Mouse (Mus musculus) midbrain, embryonic 15.5 days (tissue): Measurements from ENCODE around the gene Polr3g. TPM values are rescaled to one million over a fixed set of nuclear protein-coding genes. Genes with fewer than 3 reads are reported as not detected.
"Not testable (repeated sequence)": the region's sequence is repeated elsewhere in the genome, so short reads cannot be mapped to it uniquely, and the experiment has no call there.

Source experiments
- ATAC-seq: fragments of 200-750 bp; cut with Nextera tagmentation; replicated peaks from 2 replicates; pipeline ENCODE4 v1.8.0; 2017; ENCODE audit warnings: moderate TSS enrichment
- H3K27ac ChIP-seq: fragments of 300-500 bp; sonication (generic); 2 replicates; pipeline ENCODE4 v1.5.1; 2015; ENCODE audit warnings: mild to moderate bottlenecking, inconsistent platforms
- H3K27me3 ChIP-seq: fragments of 300-500 bp; sonication (generic); replicated peaks from 2 replicates; pipeline ENCODE4 v1.6.1; 2015; ENCODE audit warnings: inconsistent platforms
- H3K36me3 ChIP-seq: fragments of 300-500 bp; sonication (generic); replicated peaks from 2 replicates; pipeline ENCODE4 v1.6.1; 2015; ENCODE audit warnings: inconsistent platforms
- H3K4me1 ChIP-seq: fragments of 300-500 bp; sonication (generic); 2 replicates; pipeline ENCODE4 v1.6.1; 2015; ENCODE audit warnings: inconsistent platforms
- H3K4me2 ChIP-seq: fragments of 300-500 bp; sonication (generic); 2 replicates; pipeline ENCODE4 v1.6.1; 2015; ENCODE audit warnings: inconsistent platforms, mild to moderate bottlenecking, moderate library complexity
- H3K4me3 ChIP-seq: fragments of 300-500 bp; sonication (generic); 2 replicates; pipeline ENCODE4 v1.5.1; 2015; ENCODE audit warnings: mild to moderate bottlenecking, inconsistent platforms
- H3K9ac ChIP-seq: fragments of 300-500 bp; sonication (generic); 2 replicates; pipeline ENCODE4 v1.6.1; 2015; ENCODE audit warnings: mild to moderate bottlenecking, inconsistent platforms
- H3K9me3 ChIP-seq: fragments of 300-500 bp; sonication (generic); 2 replicates; pipeline ENCODE4 v1.6.1; 2016; ENCODE audit warnings: inconsistent platforms
- whole genome bisulfite sequencing: fragments of 180-500 bp; shearing (Covaris S2); methylation state at CpG from one replicate; pipeline ENCODE4 v1.1.7; 2015; ENCODE audit warnings: mixed read lengths; 5-methylcytosine and 5-hydroxymethylcytosine counted together
- polyA plus RNA-seq: library from polyadenylated mRNA; unstranded; fragments of >200 nt; fragmentation: Nextera tagmentation; extraction: Ambion mirVana; gene quantifications from 2 replicates; pipeline ENCODE4 v1.2.1, GENCODE M21; 2015

Gene Polr3g
- polyA plus RNA-seq, result 4.9 and 5.0 TPM in 2 replicates

DNA sequence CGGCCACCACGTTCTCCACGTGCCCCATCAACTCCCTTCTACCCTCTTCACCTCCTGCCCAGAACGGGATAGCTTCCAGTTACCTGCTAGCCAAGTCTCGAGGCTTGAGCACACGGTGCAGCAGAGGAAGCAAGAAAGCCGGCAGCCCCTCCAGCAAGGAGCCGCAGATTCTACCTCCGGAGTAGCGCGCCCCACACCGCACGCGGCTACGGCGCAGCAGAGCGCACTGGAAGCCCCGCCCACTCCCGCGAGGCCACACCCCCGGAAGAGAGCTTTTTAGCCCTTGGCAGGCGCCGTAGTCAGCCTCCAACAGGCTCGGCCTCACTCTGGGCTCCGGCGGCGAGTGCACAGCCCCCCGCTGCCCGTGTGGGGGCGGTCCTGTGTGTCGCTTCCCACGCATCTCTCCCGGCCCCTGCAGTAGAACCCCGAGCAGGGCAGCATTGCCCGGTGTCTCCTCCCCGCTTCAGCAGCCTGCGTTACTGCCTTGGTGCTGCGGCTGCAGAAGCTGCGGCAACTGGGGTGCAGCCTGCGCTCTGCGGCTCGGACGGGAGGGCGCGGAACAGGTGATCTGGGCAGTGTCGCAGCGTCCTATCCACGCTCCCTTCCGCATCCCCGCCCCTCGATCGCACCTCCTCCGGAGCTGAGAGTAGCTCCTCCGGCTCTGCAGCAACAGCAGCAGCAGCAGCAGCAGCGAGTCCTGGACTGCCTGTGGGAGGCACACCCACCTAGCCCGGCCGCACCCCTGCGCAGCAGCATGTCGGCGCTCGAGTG, at the start of gene Polr3g, which contains the start of gene Mblac2:
Gene Polr3g (minus strand): TSS at position 239 of the 771 bp plus-strand sequence.
Gene Mblac2 (plus strand): TSS at position 567 of the 771 bp plus-strand sequence.
- peak within 1 kb of the TSS; percentile 70 for H3K9ac ChIP-seq
- H3K9me3 ChIP-seq, result no peaks in the 10 kb centered on the region
- WGBS, result under 1% methylated on average over 60 of the region's 61 CpGs
- peak; percentile 97 for ATAC-seq
- peak within 1 kb of the TSS; percentile 90 for H3K27ac ChIP-seq
- H3K4me3 ChIP-seq, result peak within 1 kb of the TSS; percentile 74
- H3K36me3 ChIP-seq, result no peaks in the 10 kb centered on the region
- peak within 1 kb of the TSS; percentile 86 for H3K4me2 ChIP-seq
- peaks cover 22% of the 10 kb centered on the region for H3K4me1 ChIP-seq
- H3K27me3 ChIP-seq, result no peaks in the 10 kb centered on the region

DNA sequence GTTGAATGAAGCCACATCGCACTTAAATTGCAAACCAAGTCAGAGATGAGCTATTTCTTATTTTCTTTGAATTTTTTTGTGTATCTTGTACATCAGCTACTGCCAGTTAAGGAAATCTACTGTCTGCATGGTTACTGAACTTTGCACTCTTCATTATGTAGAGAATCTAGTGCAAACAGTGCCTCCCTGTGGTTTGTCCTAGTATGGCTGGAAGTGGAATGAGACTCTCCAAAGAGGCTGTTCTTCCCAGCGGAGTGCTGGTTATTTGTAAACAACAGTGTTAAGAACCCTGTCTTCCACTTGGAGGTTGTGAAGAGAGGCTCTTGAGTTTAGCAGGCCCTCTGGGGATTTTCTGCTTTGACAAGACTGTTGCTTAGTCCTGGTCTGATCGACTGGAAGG, 49.6 kb upstream of the Polr3g start:
- H3K9ac ChIP-seq, result no peak overlapping the region
- WGBS, result 39% methylated on average over 3 of the region's 3 CpGs
- H3K4me2 ChIP-seq, result no peak overlapping the region
- H3K27me3 ChIP-seq, result no peaks in the 10 kb centered on the region
- no peaks in the 10 kb centered on the region for H3K4me1 ChIP-seq
- H3K4me3 ChIP-seq, result no peak overlapping the region
- no peaks in the 10 kb centered on the region for H3K36me3 ChIP-seq
- no peak overlapping the region for H3K27ac ChIP-seq
- ATAC-seq, result no peak
- no peaks in the 10 kb centered on the region for H3K9me3 ChIP-seq

- Histone ChIP-seq H3K9me3 (no peaks in the 10 kb centered on the region), H3K9ac (no peak overlapping the region), H3K36me3 (no peaks in the 10 kb centered on the region), H3K4me3 (no peak overlapping the region), H3K4me2 (no peak overlapping the region), H3K27ac (no peak overlapping the region), H3K27me3 (no peaks in the 10 kb centered on the region), H3K4me1 (no peaks in the 10 kb centered on the region)
- ATAC-seq, result no peak
- 87% methylated on average over 5 of the region's 5 CpGs for WGBS
Observed at GRCm38 (mm10) chr13:81757058-81757660, 46.3 kb upstream of the Polr3g start.

DNA sequence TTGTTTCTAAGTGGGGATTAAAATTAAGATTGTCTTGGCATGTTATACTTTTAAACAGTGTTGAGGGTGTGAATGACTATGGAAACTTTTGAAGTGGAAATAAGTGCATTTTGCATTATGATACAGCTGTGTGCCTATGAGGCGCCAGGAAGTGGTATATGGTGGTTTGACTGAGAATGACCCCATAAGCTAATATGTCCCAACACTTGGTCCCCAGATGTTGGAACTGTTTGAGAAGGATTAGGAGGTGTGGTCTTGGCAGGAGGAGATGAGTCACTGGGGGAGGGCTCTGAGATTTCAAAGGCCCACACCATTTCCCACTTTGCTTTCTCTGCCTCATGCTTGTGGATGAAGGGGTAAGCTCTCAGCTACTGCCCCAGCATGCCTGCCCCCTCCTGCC, 44.5 kb upstream of the Polr3g start:
- H3K4me2 ChIP-seq, result no peak overlapping the region
- no peak overlapping the region for H3K9ac ChIP-seq
- no peak for ATAC-seq
- H3K4me3 ChIP-seq, result no peak overlapping the region
- H3K9me3 ChIP-seq, result no peaks in the 10 kb centered on the region
- no peaks in the 10 kb centered on the region for H3K27me3 ChIP-seq
- 94% methylated on average over 1 of the region's 1 CpGs for WGBS
- no peaks in the 10 kb centered on the region for H3K36me3 ChIP-seq
- no peak overlapping the region for H3K27ac ChIP-seq
- no peaks in the 10 kb centered on the region for H3K4me1 ChIP-seq

DNA sequence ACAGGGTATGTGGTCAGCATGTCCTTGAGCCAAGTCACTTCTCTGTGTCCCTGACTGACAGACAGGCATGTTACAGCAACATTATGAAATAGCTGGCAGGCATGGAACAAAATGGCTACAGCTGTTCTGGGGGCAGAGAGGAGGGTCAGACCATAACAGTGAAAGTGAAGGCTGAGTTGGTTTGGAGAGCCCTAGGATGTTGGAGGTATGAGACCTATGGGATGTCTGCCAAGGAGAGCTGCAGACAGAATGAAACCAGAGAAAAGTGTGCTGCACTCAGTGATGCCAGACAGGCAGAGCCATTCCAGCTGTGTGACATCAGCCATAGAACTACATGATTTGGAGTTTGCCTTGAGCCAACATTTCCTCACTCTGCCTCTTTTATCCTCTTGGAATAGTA, 44.1 kb upstream of the Polr3g start:
- Histone ChIP-seq H3K4me3 (no peak overlapping the region), H3K27ac (no peak overlapping the region), H3K4me2 (no peak overlapping the region), H3K9ac (no peak overlapping the region), H3K27me3 (no peaks in the 10 kb centered on the region), H3K9me3 (no peaks in the 10 kb centered on the region), H3K4me1 (no peaks in the 10 kb centered on the region), H3K36me3 (no peaks in the 10 kb centered on the region)
- no peak for ATAC-seq

DNA sequence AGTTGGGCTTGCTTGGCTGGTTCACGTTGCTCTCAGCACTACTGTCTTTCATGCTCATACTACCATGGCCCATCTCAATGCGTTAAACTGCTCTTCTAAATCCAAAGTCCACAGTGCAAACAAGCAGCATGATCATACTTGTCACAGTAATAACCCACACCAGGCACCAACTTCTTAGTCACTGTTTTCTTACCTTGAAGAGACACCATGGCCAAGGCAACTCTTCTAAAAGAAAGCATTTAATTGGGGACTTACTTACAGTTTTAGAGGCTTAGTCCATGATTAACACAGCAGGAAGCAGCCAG, 33.2 kb upstream of the Polr3g start:
- no peaks in the 10 kb centered on the region for H3K4me1 ChIP-seq
- no peak for ATAC-seq
- H3K4me2 ChIP-seq, result no peak overlapping the region
- no peak overlapping the region for H3K9ac ChIP-seq
- H3K4me3 ChIP-seq, result no peak overlapping the region
- H3K27me3 ChIP-seq, result no peaks in the 10 kb centered on the region
- H3K9me3 ChIP-seq, result no peaks in the 10 kb centered on the region
- no peaks in the 10 kb centered on the region for H3K36me3 ChIP-seq
- H3K27ac ChIP-seq, result no peak overlapping the region
- whole genome bisulfite sequencing, result 37% methylated on average over 2 of the region's 2 CpGs

- H3K9ac ChIP-seq, result no peak overlapping the region
- H3K4me2 ChIP-seq, result no peak overlapping the region
- H3K9me3 ChIP-seq, result no peaks in the 10 kb centered on the region
- H3K4me1 ChIP-seq, result no peaks in the 10 kb centered on the region
- no peak for ATAC-seq
- WGBS, result 49% methylated on average over 10 of the region's 10 CpGs
- H3K36me3 ChIP-seq, result no peaks in the 10 kb centered on the region
- no peak overlapping the region for H3K27ac ChIP-seq
- H3K27me3 ChIP-seq, result no peaks in the 10 kb centered on the region
- H3K4me3 ChIP-seq, result no peak overlapping the region
Observed at GRCm38 (mm10) chr13:81743391-81744091, 32.7 kb upstream of the Polr3g start.

DNA sequence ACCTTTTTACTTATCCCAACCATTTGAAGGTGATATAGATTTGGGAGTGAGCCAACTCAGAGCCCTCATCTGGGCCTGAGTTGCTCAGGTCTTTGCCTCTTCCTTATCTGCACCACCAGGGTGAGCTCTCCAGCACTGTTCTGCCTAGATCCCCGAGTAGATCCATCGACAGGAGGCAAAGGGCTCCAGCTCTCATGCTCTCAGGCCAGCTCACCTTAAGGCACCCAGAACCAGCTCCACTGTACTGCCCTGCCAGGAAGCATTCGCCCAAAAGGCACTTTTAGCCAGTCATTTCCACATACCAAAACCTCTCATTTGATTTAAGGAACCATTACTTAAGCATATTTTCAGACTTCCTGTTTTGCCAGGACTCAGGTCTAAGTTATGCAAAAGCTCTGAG, 30.1 kb upstream of the Polr3g start:
- no peak overlapping the region for H3K4me3 ChIP-seq
- H3K4me1 ChIP-seq, result no peaks in the 10 kb centered on the region
- no peak overlapping the region for H3K4me2 ChIP-seq
- H3K27me3 ChIP-seq, result no peaks in the 10 kb centered on the region
- no peaks in the 10 kb centered on the region for H3K9me3 ChIP-seq
- no peak overlapping the region for H3K9ac ChIP-seq
- 57% methylated on average over 3 of the region's 3 CpGs for WGBS
- no peak for ATAC-seq
- no peak overlapping the region for H3K27ac ChIP-seq
- no peaks in the 10 kb centered on the region for H3K36me3 ChIP-seq

GRCm38 (mm10) chr13:81736606-81737005, 25.8 kb upstream of the Polr3g start:
- 86% methylated on average over 5 of the region's 5 CpGs for WGBS
- H3K9me3 ChIP-seq, result no peaks in the 10 kb centered on the region
- ATAC-seq, result no peak
- H3K4me2 ChIP-seq, result no peak overlapping the region
- H3K4me3 ChIP-seq, result no peak overlapping the region
- no peaks in the 10 kb centered on the region for H3K36me3 ChIP-seq
- H3K9ac ChIP-seq, result no peak overlapping the region
- H3K27ac ChIP-seq, result no peak overlapping the region
- H3K4me1 ChIP-seq, result no peaks in the 10 kb centered on the region
- no peaks in the 10 kb centered on the region for H3K27me3 ChIP-seq

GRCm38 (mm10) chr13:81730362-81730761, 19.5 kb upstream of the Polr3g start:
- WGBS, result 88% methylated on average over 1 of the region's 1 CpGs
- ATAC-seq, result no peak
- no peaks in the 10 kb centered on the region for H3K9me3 ChIP-seq

GRCm38 (mm10) chr13:81729102-81729501, 18.3 kb upstream of the Polr3g start:
- Histone ChIP-seq H3K4me2 (no peak overlapping the region), H3K4me3 (no peak overlapping the region), H3K9me3 (no peaks in the 10 kb centered on the region), H3K36me3 (no peaks in the 10 kb centered on the region), H3K27ac (no peak overlapping the region), H3K4me1 (no peaks in the 10 kb centered on the region), H3K27me3 (no peaks in the 10 kb centered on the region), H3K9ac (no peak overlapping the region)
- 72% methylated on average over 4 of the region's 4 CpGs for WGBS
- no peak for ATAC-seq

More at GRCm38 (mm10) chr13:81730362-81730761, 19.5 kb upstream of the Polr3g start:
- H3K4me3 ChIP-seq, result no peak overlapping the region
- H3K4me2 ChIP-seq, result no peak overlapping the region
- no peak overlapping the region for H3K9ac ChIP-seq
- no peak overlapping the region for H3K27ac ChIP-seq
- H3K27me3 ChIP-seq, result no peaks in the 10 kb centered on the region
- no peaks in the 10 kb centered on the region for H3K36me3 ChIP-seq
- no peaks in the 10 kb centered on the region for H3K4me1 ChIP-seq

DNA sequence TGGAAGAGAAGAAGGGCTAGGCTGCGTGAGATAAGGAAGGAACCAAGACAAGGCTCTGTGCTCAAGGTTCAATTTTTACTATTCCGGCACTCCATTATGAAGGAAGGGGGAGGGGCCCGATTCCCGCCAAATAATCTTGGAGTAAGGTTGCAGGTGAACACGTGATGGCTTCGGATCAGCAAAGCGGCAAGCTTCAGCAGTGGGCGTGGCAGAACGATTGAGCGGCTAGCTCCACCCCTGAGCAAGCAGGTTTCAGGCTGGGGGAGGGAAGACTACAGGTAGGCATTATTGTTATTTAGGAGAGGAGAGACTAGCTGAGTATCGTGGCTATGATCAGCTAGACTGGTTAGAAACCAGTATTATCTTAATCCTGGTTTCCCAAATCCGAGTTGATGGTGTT, 17.3 kb upstream of the Polr3g start:
- H3K4me3 ChIP-seq, H3K4me1 ChIP-seq, H3K27ac ChIP-seq, ATAC-seq, H3K36me3 ChIP-seq, H3K27me3 ChIP-seq, H3K9me3 ChIP-seq, H3K9ac ChIP-seq, H3K4me2 ChIP-seq: not testable (repeated sequence)
- WGBS, result 56% methylated on average over 12 of the region's 12 CpGs
